Mouse (Mus musculus) liver, embryonic 14.5 days (tissue): ENCODE measurements around the gene Olfr1318. TPM values are rescaled to one million over a fixed set of nuclear protein-coding genes. Genes with fewer than 3 reads are reported as not detected.

Source experiments
- ATAC-seq: fragments of 200-750 bp; cut with Nextera tagmentation; 2 replicates; pipeline ENCODE4 v1.8.0; 2017; ENCODE audit warnings: moderate number of reproducible peaks, mild to moderate bottlenecking, moderate library complexity; ENCODE audit not compliant: insufficient read depth
- DNase-seq, 3 experiments: peaks; one replicate each; pipeline ENCODE4 v3.0.0-alpha.2; 2012 to 2013; ENCODE audit warnings: low read depth in 3 of 3, low spot score in 3 of 3
- H3K27ac ChIP-seq: fragments of 300-500 bp; sonication (generic); 2 replicates; pipeline ENCODE4 v1.5.1; 2014; ENCODE audit warnings: moderate library complexity, mild to moderate bottlenecking, control low read depth, inconsistent platforms
- H3K27me3 ChIP-seq: fragments of 300-500 bp; sonication (generic); 2 replicates; pipeline ENCODE4 v1.6.1; 2014; ENCODE audit warnings: mild to moderate bottlenecking, low read length, moderate library complexity; ENCODE audit not compliant: control insufficient read depth, insufficient read depth
- H3K36me3 ChIP-seq: fragments of 300-500 bp; sonication (generic); replicated peaks from 2 replicates; pipeline ENCODE4 v1.6.1; 2014; ENCODE audit warnings: low read depth; ENCODE audit not compliant: control insufficient read depth, insufficient read depth
- H3K4me1 ChIP-seq, 2 experiments: fragments of 200-500 bp in 1 of 2; fragments of 300-500 bp in 1 of 2; sonication (generic) in 1 of 2; replicated peaks; 2 replicates each; pipeline ENCODE4 v1.6.1; 2012 to 2014; ENCODE audit warnings: antibody characterized with exemption in 1 of 2, inconsistent platforms in 1 of 2, low read length in 1 of 2; ENCODE audit not compliant: control insufficient read depth in 2 of 2, insufficient read depth in 2 of 2
- H3K4me2 ChIP-seq: fragments of 300-500 bp; sonication (generic); 2 replicates; pipeline ENCODE4 v1.6.1; 2014; ENCODE audit warnings: low read depth, mild to moderate bottlenecking, control low read depth, moderate library complexity
- H3K4me3 ChIP-seq, 2 experiments: fragments of 200-500 bp in 1 of 2; fragments of 300-500 bp in 1 of 2; sonication (generic) in 1 of 2; 2 replicates each; pipeline ENCODE4 v1.5.1; 2012 to 2014; ENCODE audit warnings: low read depth in 2 of 2, low read length in 2 of 2, mild to moderate bottlenecking in 2 of 2, control low read depth in 1 of 2, inconsistent platforms in 1 of 2, moderate library complexity in 1 of 2; ENCODE audit not compliant: insufficient read depth in 1 of 2
- H3K9ac ChIP-seq: fragments of 300-500 bp; sonication (generic); replicated peaks from 2 replicates; pipeline ENCODE4 v1.6.1; 2014; ENCODE audit warnings: mild to moderate bottlenecking, control low read depth, moderate library complexity
- H3K9me3 ChIP-seq: fragments of 300-500 bp; sonication (generic); 2 replicates; pipeline ENCODE4 v1.6.1; 2016; ENCODE audit warnings: low read length, mixed read lengths; ENCODE audit not compliant: control insufficient read depth
- CTCF ChIP-seq: IDR thresholded peaks from 2 replicates; pipeline ENCODE4 v1.5.1; 2016; ENCODE audit warnings: antibody characterized with exemption, low read depth, control low read depth
- EP300 ChIP-seq: IDR thresholded peaks from 2 replicates; pipeline ENCODE4 v1.6.1; 2016; ENCODE audit warnings: antibody characterized with exemption, low read depth
- WGBS: fragments of 180-500 bp; shearing (Covaris S2); extraction: QIAGEN DNeasy Blood & Tissue Kit; methylation state at CpG from one replicate; pipeline ENCODE4 v1.1.7; 2014; ENCODE audit not compliant: insufficient replicate concordance; 5-methylcytosine and 5-hydroxymethylcytosine counted together
- polyA plus RNA-seq, 2 experiments: library from polyadenylated mRNA; depleted of rRNA in 1 of 2; stranded (reverse) in 1 of 2; unstranded in 1 of 2; fragments of >200 nt; fragmentation: Nextera tagmentation in 1 of 2; extraction: Ambion mirVana in 1 of 2; gene quantifications; 2 replicates each; pipeline versions ENCODE4 v1.2.1 to v1.2.3; 2012 to 2014

Olfr1318 gene
- polyA plus RNA-seq, 2 experiments, result not detected

GRCm38 (mm10) chr2:112203056-112203455 is 49.1 kb downstream of the Olfr1318 start:
- no peak for DNase-seq
- ATAC-seq, result no peak
- Histone ChIP-seq H3K27ac (no peak overlapping the region), H3K4me3 (no peak overlapping the region), H3K9ac (no peak overlapping the region), H3K4me2 (no peak overlapping the region), H3K36me3 (no peaks in the 10 kb centered on the region), H3K27me3 (no peaks in the 10 kb centered on the region), H3K9me3 (no peaks in the 10 kb centered on the region), H3K4me1 (no peaks in the 10 kb centered on the region)
- 63% methylated on average over 6 of the region's 6 CpGs for WGBS
- TF ChIP-seq EP300 (no peak), CTCF (no peak)

Other genes with a start within 250 kb of the Olfr1318 start
- not detected in 2 replicates for gene Olfr1306, start 237.9 kb upstream of the Olfr1318 start, polyA plus RNA-seq (2012; rRNA removed)
- gene Olfr1306, start 237.9 kb upstream of the Olfr1318 start, polyA plus RNA-seq (2014; fragmentation: Nextera tagmentation; extraction: Ambion mirVana), result not detected in 2 replicates
- gene Olfr1307, start 204.8 kb upstream of the Olfr1318 start, polyA plus RNA-seq (2012; rRNA removed), result not detected in 2 replicates
- gene Olfr1307, start 204.8 kb upstream of the Olfr1318 start, polyA plus RNA-seq (2014; fragmentation: Nextera tagmentation; extraction: Ambion mirVana), result not detected in 2 replicates
- gene Olfr1308, start 189.3 kb upstream of the Olfr1318 start, polyA plus RNA-seq (2012; rRNA removed), result not detected in 2 replicates
- not detected in 2 replicates for gene Olfr1308, start 189.3 kb upstream of the Olfr1318 start, polyA plus RNA-seq (2014; fragmentation: Nextera tagmentation; extraction: Ambion mirVana)
- gene Olfr1309, start 163.9 kb upstream of the Olfr1318 start, polyA plus RNA-seq (2012; rRNA removed), result not detected in 2 replicates
- gene Olfr1309, start 163.9 kb upstream of the Olfr1318 start, polyA plus RNA-seq (2014; fragmentation: Nextera tagmentation; extraction: Ambion mirVana), result not detected in 2 replicates
- gene Olfr1310, start 141.5 kb upstream of the Olfr1318 start, polyA plus RNA-seq (2012; rRNA removed), result not detected in 2 replicates
- not detected in 2 replicates for gene Olfr1310, start 141.5 kb upstream of the Olfr1318 start, polyA plus RNA-seq (2014; fragmentation: Nextera tagmentation; extraction: Ambion mirVana)
- gene Olfr1311, start 129.8 kb upstream of the Olfr1318 start, polyA plus RNA-seq (2012; rRNA removed), result not detected in 2 replicates
- not detected in 2 replicates for gene Olfr1311, start 129.8 kb upstream of the Olfr1318 start, polyA plus RNA-seq (2014; fragmentation: Nextera tagmentation; extraction: Ambion mirVana)
- not detected in 2 replicates for gene Olfr1312, start 104.0 kb upstream of the Olfr1318 start, polyA plus RNA-seq (2012; rRNA removed)
- gene Olfr1312, start 104.0 kb upstream of the Olfr1318 start, polyA plus RNA-seq (2014; fragmentation: Nextera tagmentation; extraction: Ambion mirVana), result not detected in 2 replicates
- not detected in 2 replicates for gene Olfr1313, start 76.4 kb upstream of the Olfr1318 start, polyA plus RNA-seq (2012; rRNA removed)
- not detected in 2 replicates for gene Olfr1313, start 76.4 kb upstream of the Olfr1318 start, polyA plus RNA-seq (2014; fragmentation: Nextera tagmentation; extraction: Ambion mirVana)
- not detected in 2 replicates for gene Olfr1314, start 57.4 kb upstream of the Olfr1318 start, polyA plus RNA-seq (2012; rRNA removed)
- not detected in 2 replicates for gene Olfr1314, start 57.4 kb upstream of the Olfr1318 start, polyA plus RNA-seq (2014; fragmentation: Nextera tagmentation; extraction: Ambion mirVana)
- not detected in 2 replicates for gene Olfr1315-ps1, start 38.8 kb upstream of the Olfr1318 start, polyA plus RNA-seq (2012; rRNA removed)
- gene Olfr1315-ps1, start 38.8 kb upstream of the Olfr1318 start, polyA plus RNA-seq (2014; fragmentation: Nextera tagmentation; extraction: Ambion mirVana), result not detected in 2 replicates
- gene Olfr1316, start 19.2 kb upstream of the Olfr1318 start, polyA plus RNA-seq (2012; rRNA removed), result not detected in 2 replicates
- not detected in 2 replicates for gene Olfr1316, start 19.2 kb upstream of the Olfr1318 start, polyA plus RNA-seq (2014; fragmentation: Nextera tagmentation; extraction: Ambion mirVana)
- gene Olfr1317, start 13.9 kb upstream of the Olfr1318 start, polyA plus RNA-seq (2012; rRNA removed), result not detected in 2 replicates
- gene Olfr1317, start 13.9 kb upstream of the Olfr1318 start, polyA plus RNA-seq (2014; fragmentation: Nextera tagmentation; extraction: Ambion mirVana), result not detected in 2 replicates
- gene Lpcat4, start 85.3 kb downstream of the Olfr1318 start, polyA plus RNA-seq (2012; rRNA removed), result 2.4 and 2.9 TPM in 2 replicates
- gene Lpcat4, start 85.3 kb downstream of the Olfr1318 start, polyA plus RNA-seq (2014; fragmentation: Nextera tagmentation; extraction: Ambion mirVana), result 1.9 and 2.1 TPM in 2 replicates
- not detected in 2 replicates for gene Nutm1, start 105.1 kb downstream of the Olfr1318 start, polyA plus RNA-seq (2012; rRNA removed)
- not detected in 2 replicates for gene Nutm1, start 105.1 kb downstream of the Olfr1318 start, polyA plus RNA-seq (2014; fragmentation: Nextera tagmentation; extraction: Ambion mirVana)
- 82.3 and 93.1 TPM in 2 replicates for gene Nop10, start 107.7 kb downstream of the Olfr1318 start, polyA plus RNA-seq (2012; rRNA removed)
- gene Nop10, start 107.7 kb downstream of the Olfr1318 start, polyA plus RNA-seq (2014; fragmentation: Nextera tagmentation; extraction: Ambion mirVana), result 164 and 166 TPM in 2 replicates
- gene Slc12a6, start 111.6 kb downstream of the Olfr1318 start, polyA plus RNA-seq (2012; rRNA removed), result 6.9 and 8.7 TPM in 2 replicates
- 3.4 and 4.9 TPM in 2 replicates for gene Slc12a6, start 111.6 kb downstream of the Olfr1318 start, polyA plus RNA-seq (2014; fragmentation: Nextera tagmentation; extraction: Ambion mirVana)
- gene Gm21985, start 112.1 kb downstream of the Olfr1318 start, polyA plus RNA-seq (2012; rRNA removed), result not detected in 2 replicates
- gene Gm21985, start 112.1 kb downstream of the Olfr1318 start, polyA plus RNA-seq (2014; fragmentation: Nextera tagmentation; extraction: Ambion mirVana), result not detected in 2 replicates
- gene Emc4, start 213.8 kb downstream of the Olfr1318 start, polyA plus RNA-seq (2012; rRNA removed), result 22.9 and 26.3 TPM in 2 replicates
- 37.4 and 38.1 TPM in 2 replicates for gene Emc4, start 213.8 kb downstream of the Olfr1318 start, polyA plus RNA-seq (2014; fragmentation: Nextera tagmentation; extraction: Ambion mirVana)
- gene Katnbl1, start 225.0 kb downstream of the Olfr1318 start, polyA plus RNA-seq (2012; rRNA removed), result 4.6 and 6.5 TPM in 2 replicates
- 20.0 and 20.9 TPM in 2 replicates for gene Katnbl1, start 225.0 kb downstream of the Olfr1318 start, polyA plus RNA-seq (2014; fragmentation: Nextera tagmentation; extraction: Ambion mirVana)